Mouse (Mus musculus): ENCODE results near the gene Snd1.

Snd1 gene

GRCm38 (mm10) chr6:28982817-28983216, 507.9 kb downstream of the Snd1 start:
- DNase-seq, result no peak

All from embryo, embryonic 11 days (tissue).